Mouse (Mus musculus) neural tube, embryonic 15.5 days (tissue): ENCODE measurements around the gene Itprid1. TPM values are rescaled to one million over a fixed set of nuclear protein-coding genes. Genes with fewer than 3 reads are reported as not detected.
A peak's percentile ranks its signal among the peaks of the same experiment; 100 is the strongest.

Source experiments
- ATAC-seq: fragments of 200-750 bp; cut with Nextera tagmentation; 2 replicates; pipeline ENCODE4 v1.8.0; 2017; ENCODE audit warnings: mild to moderate bottlenecking, moderate TSS enrichment, moderate library complexity; ENCODE audit not compliant: low FRiP score
- H3K27ac ChIP-seq: fragments of 300-500 bp; sonication (generic); replicated peaks from 2 replicates; pipeline ENCODE4 v1.5.1; 2015; ENCODE audit warnings: mild to moderate bottlenecking, inconsistent platforms
- H3K27me3 ChIP-seq: fragments of 300-500 bp; sonication (generic); replicated peaks from 2 replicates; pipeline ENCODE4 v1.6.1; 2015; ENCODE audit warnings: inconsistent platforms
- H3K36me3 ChIP-seq: fragments of 300-500 bp; sonication (generic); 2 replicates; pipeline ENCODE4 v1.6.1; 2015; ENCODE audit warnings: inconsistent platforms
- H3K4me1 ChIP-seq: fragments of 300-500 bp; sonication (generic); 2 replicates; pipeline ENCODE4 v1.6.1; 2015; ENCODE audit warnings: inconsistent platforms
- H3K4me2 ChIP-seq: fragments of 300-500 bp; sonication (generic); 2 replicates; pipeline ENCODE4 v1.6.1; 2015; ENCODE audit warnings: inconsistent platforms, mild to moderate bottlenecking, moderate library complexity
- H3K4me3 ChIP-seq: fragments of 300-500 bp; sonication (generic); replicated peaks from 2 replicates; pipeline ENCODE4 v1.5.1; 2015; ENCODE audit warnings: mild to moderate bottlenecking, inconsistent platforms
- H3K9ac ChIP-seq: fragments of 300-500 bp; sonication (generic); replicated peaks from 2 replicates; pipeline ENCODE4 v1.6.1; 2015; ENCODE audit warnings: mild to moderate bottlenecking, inconsistent platforms
- H3K9me3 ChIP-seq: fragments of 300-500 bp; sonication (generic); replicated peaks from 2 replicates; pipeline ENCODE4 v1.6.1; 2016; ENCODE audit warnings: inconsistent platforms
- WGBS: fragments of 180-500 bp; shearing (Covaris S2); methylation state at CpG from one replicate; pipeline ENCODE4 v1.1.7; 2015; ENCODE audit warnings: mixed read lengths; 5-methylcytosine and 5-hydroxymethylcytosine counted together
- polyA plus RNA-seq: library from polyadenylated mRNA; unstranded; fragments of >200 nt; fragmentation: Nextera tagmentation; extraction: Ambion mirVana; gene quantifications from 2 replicates; pipeline ENCODE4 v1.2.1, GENCODE M21; 2015

Itprid1 gene
- polyA plus RNA-seq, 1 experiment from 2014 or later = 0.09 TPM

- ATAC-seq = no peak
- H3K36me3 ChIP-seq = no peaks in the 10 kb centered on the region
- WGBS = 65% methylated on average over 2 of the region's 2 CpGs
Measured at GRCm38 (mm10) chr6:56019632-56020031, 182.9 kb downstream of the Itprid1 start.

GRCm38 (mm10) chr6:56025533-56025932, 188.8 kb downstream of the Itprid1 start:
- ATAC-seq = no peak
- 62% methylated on average over 2 of the region's 2 CpGs for WGBS
- H3K27me3 ChIP-seq = no peaks in the 10 kb centered on the region
- no peak overlapping the region for H3K27ac ChIP-seq
- no peaks in the 10 kb centered on the region for H3K9me3 ChIP-seq
- H3K4me3 ChIP-seq = no peak overlapping the region
- H3K36me3 ChIP-seq = no peaks in the 10 kb centered on the region
- no peak overlapping the region for H3K9ac ChIP-seq
- H3K4me2 ChIP-seq = no peak overlapping the region
- H3K4me1 ChIP-seq = no peaks in the 10 kb centered on the region

More at GRCm38 (mm10) chr6:56019632-56020031, 182.9 kb downstream of the Itprid1 start:
- H3K4me3 ChIP-seq = no peak overlapping the region
- H3K9ac ChIP-seq = no peak overlapping the region
- no peaks in the 10 kb centered on the region for H3K27me3 ChIP-seq
- no peak overlapping the region for H3K27ac ChIP-seq
- H3K4me2 ChIP-seq = no peak overlapping the region
- no peaks in the 10 kb centered on the region for H3K9me3 ChIP-seq
- peaks cover 8% of the 10 kb centered on the region; the same call in 1 of the 2 replicates for H3K4me1 ChIP-seq

- Histone ChIP-seq H3K9ac (no peak overlapping the region), H3K4me1 (no peaks in the 10 kb centered on the region), H3K36me3 (no peaks in the 10 kb centered on the region), H3K9me3 (no peaks in the 10 kb centered on the region), H3K4me3 (no peak overlapping the region), H3K27ac (no peak overlapping the region), H3K27me3 (no peaks in the 10 kb centered on the region), H3K4me2 (no peak overlapping the region)
- peak; percentile 60; the same call in 1 of the 2 replicates for ATAC-seq
- 67% methylated on average over 6 of the region's 6 CpGs for WGBS
Measured at GRCm38 (mm10) chr6:56027318-56027717, 190.6 kb downstream of the Itprid1 start.

DNA sequence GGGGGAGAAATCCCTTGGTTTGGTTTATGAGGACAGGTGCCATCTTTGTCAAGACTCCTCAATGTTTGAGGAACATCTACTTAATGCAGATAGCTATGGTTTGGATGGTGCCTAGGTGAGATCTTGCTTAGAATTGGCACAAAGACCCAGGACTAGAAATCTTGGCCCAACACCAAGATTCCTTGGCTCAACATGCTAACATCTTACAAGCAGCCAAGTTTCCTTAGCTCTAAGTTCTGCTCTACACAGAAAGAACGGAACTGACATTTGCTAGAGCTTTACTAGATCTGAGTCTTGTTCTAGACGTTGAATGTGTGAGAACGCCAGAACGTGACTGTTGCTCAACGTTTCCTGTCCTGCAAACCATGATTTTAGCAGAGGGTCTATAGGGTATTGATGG, 191.3 kb downstream of the Itprid1 start:
- H3K36me3 ChIP-seq = no peaks in the 10 kb centered on the region
- H3K4me2 ChIP-seq = no peak overlapping the region
- no peaks in the 10 kb centered on the region for H3K9me3 ChIP-seq
- H3K27ac ChIP-seq = no peak overlapping the region
- H3K4me3 ChIP-seq = no peak overlapping the region
- no peaks in the 10 kb centered on the region for H3K27me3 ChIP-seq
- WGBS = 90% methylated on average over 5 of the region's 5 CpGs
- H3K4me1 ChIP-seq = no peaks in the 10 kb centered on the region
- H3K9ac ChIP-seq = no peak overlapping the region
- ATAC-seq = no peak

Other genes with a start within 250 kb of the Itprid1 start
- 42.0 and 54.7 TPM in 2 replicates for gene Neurod6, start 155.6 kb upstream of the Itprid1 start, polyA plus RNA-seq
- gene Ppp1r17, start 180.6 kb downstream of the Itprid1 start, polyA plus RNA-seq = 2.3 and 2.7 TPM in 2 replicates